In the genomic region with DNA sequence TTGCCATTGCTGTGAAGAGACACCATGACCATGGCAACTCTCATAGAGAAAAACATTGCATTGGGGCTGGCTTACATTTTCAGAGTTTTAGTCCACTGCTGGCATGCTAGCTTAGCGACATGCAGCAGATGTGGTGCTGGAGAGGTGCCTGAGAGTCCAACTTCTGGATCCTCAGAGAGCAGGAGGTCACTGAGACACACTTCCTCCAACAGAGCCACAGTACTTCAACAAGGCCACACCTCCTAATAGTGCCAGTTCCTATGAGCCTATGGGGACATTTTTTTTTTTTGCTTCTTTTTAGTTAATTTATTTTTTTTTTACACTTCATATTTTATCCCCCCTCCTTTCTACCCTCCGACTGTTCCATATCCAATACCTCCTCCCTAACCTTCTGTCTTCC, we compare ENCODE assay signal across 16 mouse cellular contexts.
"Had no signal": no experiment of that assay in that cellular context is flagged by ENCODE, and none has a peak within 500 bp of the region (broad histone marks: within the 10 kb centered on the region; RNA-seq: fewer than 3 reads in every experiment).

No protein-coding gene starts in this region.

- DNase-seq: gastrocnemius, adult 2 months; gastrocnemius, postnatal 10 days; gastrocnemius, postnatal 25 days; heart, adult 11 months; heart, adult 2 months; heart, postnatal 14 days; heart, postnatal 4 days; kidney, adult 11 months; kidney, adult 2 months; kidney, adult 9 months; kidney, postnatal 14 days; kidney, postnatal 36 days; left cerebral cortex, postnatal 4 days had no signal

- ATAC-seq: hindbrain, embryonic 16.5 days; intestine, embryonic 16.5 days; liver, embryonic 12.5 days had no signal
